Mouse (Mus musculus) stomach, postnatal 0 days (tissue): ENCODE data around the gene Klc1. TPM values are rescaled to one million over a fixed set of nuclear protein-coding genes. Genes with fewer than 3 reads are reported as not detected.
A peak's percentile ranks its signal among the peaks of the same experiment; 100 is the strongest.

Source experiments
- ATAC-seq: fragments of 200-750 bp; cut with Nextera tagmentation; 2 replicates; pipeline ENCODE4 v1.8.0; 2017; ENCODE audit not compliant: low FRiP score, low TSS enrichment
- DNase-seq: peaks from one replicate; pipeline ENCODE4 v3.0.0-alpha.2; 2016; ENCODE audit warnings: low spot score
- H3K27ac ChIP-seq: fragments of 300-500 bp; sonication (generic); replicated peaks from 2 replicates; pipeline ENCODE4 v1.5.1; 2014; ENCODE audit warnings: mild to moderate bottlenecking, control low read depth
- H3K27me3 ChIP-seq: fragments of 300-500 bp; sonication (generic); 2 replicates; pipeline ENCODE4 v1.6.1; 2014; ENCODE audit warnings: low read length; ENCODE audit not compliant: control insufficient read depth, insufficient read depth
- H3K36me3 ChIP-seq: fragments of 300-500 bp; sonication (generic); 2 replicates; pipeline ENCODE4 v1.6.1; 2014; ENCODE audit warnings: low read length, mixed read lengths; ENCODE audit not compliant: control insufficient read depth, insufficient read depth
- H3K4me1 ChIP-seq: fragments of 300-500 bp; sonication (generic); replicated peaks from 2 replicates; pipeline ENCODE4 v1.6.1; 2014; ENCODE audit warnings: antibody characterized with exemption; ENCODE audit not compliant: control insufficient read depth, insufficient read depth
- H3K4me2 ChIP-seq: fragments of 300-500 bp; sonication (generic); replicated peaks from 2 replicates; pipeline ENCODE4 v1.6.1; 2014; ENCODE audit warnings: low read depth, mild to moderate bottlenecking, control low read depth, moderate library complexity
- H3K4me3 ChIP-seq: fragments of 300-500 bp; sonication (generic); 2 replicates; pipeline ENCODE4 v1.5.1; 2014; ENCODE audit warnings: low read depth, low read length, control low read depth
- H3K9ac ChIP-seq: fragments of 300-500 bp; sonication (generic); 2 replicates; pipeline ENCODE4 v1.6.1; 2014; ENCODE audit warnings: mild to moderate bottlenecking, low read length, control low read depth, mixed read lengths
- H3K9me3 ChIP-seq: fragments of 300-500 bp; sonication (generic); 2 replicates; pipeline ENCODE4 v1.6.1; 2016; ENCODE audit warnings: low read length; ENCODE audit not compliant: control insufficient read depth
- CTCF ChIP-seq: IDR thresholded peaks from 2 replicates; pipeline ENCODE4 v1.5.1; 2016; ENCODE audit warnings: antibody characterized with exemption, low read depth, mild to moderate bottlenecking, moderate library complexity
- EP300 ChIP-seq: optimal IDR thresholded peaks from 2 replicates; pipeline ENCODE3; 2016; ENCODE audit warnings: antibody characterized with exemption
- WGBS: fragments of 180-500 bp; shearing (Covaris S2); extraction: QIAGEN DNeasy Blood & Tissue Kit; methylation state at CpG from one replicate; pipeline ENCODE4 v1.1.7; 2014; 5-methylcytosine and 5-hydroxymethylcytosine counted together
- polyA plus RNA-seq: library from polyadenylated mRNA; unstranded; fragments of >200 nt; fragmentation: Nextera tagmentation; extraction: Ambion mirVana; gene quantifications from 2 replicates; pipeline ENCODE4 v1.2.1, GENCODE M21; 2015

Gene Klc1
- polyA plus RNA-seq, 1 experiment from 2014 or later, result 56.7 TPM

DNA sequence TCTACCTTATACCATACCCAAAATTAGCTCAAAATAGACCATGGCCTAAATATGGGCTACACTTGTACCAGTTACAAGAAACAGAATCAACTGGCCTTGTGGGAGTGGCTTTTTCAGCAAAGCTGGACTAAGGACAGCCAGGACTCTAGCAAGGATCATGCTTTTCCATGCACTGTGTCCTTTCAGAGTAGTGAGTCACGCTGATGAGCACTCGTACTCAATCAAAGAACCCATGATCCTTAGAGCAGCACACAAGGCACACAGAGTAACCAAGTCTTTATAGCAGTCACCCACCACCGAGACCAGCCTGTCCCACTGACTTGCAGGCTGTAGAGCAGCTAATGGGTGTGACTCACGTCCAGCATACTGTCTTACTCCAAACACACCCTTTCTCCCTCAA lies 94.9 kb downstream of the Klc1 start:
- H3K4me3 ChIP-seq, result no peak overlapping the region
- peak; percentile 26; the same call in 1 of the 2 replicates for ATAC-seq
- H3K4me1 ChIP-seq, result no peaks in the 10 kb centered on the region
- H3K9me3 ChIP-seq, result no peaks in the 10 kb centered on the region
- H3K27ac ChIP-seq, result no peak overlapping the region
- H3K9ac ChIP-seq, result no peak overlapping the region
- no peak for TF ChIP-seq EP300
- no peak for TF ChIP-seq CTCF
- H3K4me2 ChIP-seq, result no peak overlapping the region
- H3K36me3 ChIP-seq, result peaks cover 3% of the 10 kb centered on the region; the same call in 1 of the 2 replicates
- WGBS, result 44% methylated on average over 4 of the region's 4 CpGs
- DNase-seq, result no peak
- no peaks in the 10 kb centered on the region for H3K27me3 ChIP-seq

DNA sequence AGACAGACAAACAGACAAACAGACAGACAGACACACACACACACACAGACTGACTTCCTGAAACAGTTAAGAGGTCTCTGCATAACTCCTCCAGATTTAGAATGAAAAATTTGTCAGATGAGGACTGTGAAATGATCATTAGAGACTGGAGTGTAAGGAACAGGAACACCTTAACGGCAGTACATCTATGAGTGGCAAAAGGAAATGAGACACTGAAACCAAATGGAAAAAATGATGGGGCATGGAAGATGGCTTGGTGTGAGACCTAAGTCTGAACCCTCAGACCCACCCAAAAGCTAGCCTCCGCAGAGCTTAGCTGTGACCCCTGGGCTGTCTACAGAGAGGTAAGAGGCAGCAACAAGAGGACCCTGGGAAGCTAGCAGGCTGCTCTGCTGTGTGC lies 96.8 kb downstream of the Klc1 start:
- H3K27ac ChIP-seq, result no peak overlapping the region
- 92% methylated on average over 2 of the region's 2 CpGs for WGBS
- no peaks in the 10 kb centered on the region for H3K4me1 ChIP-seq
- H3K9me3 ChIP-seq, result no peaks in the 10 kb centered on the region
- TF ChIP-seq CTCF, result no peak
- no peak for TF ChIP-seq EP300
- H3K9ac ChIP-seq, result no peak overlapping the region
- no peak overlapping the region for H3K4me2 ChIP-seq
- DNase-seq (no peak), ATAC-seq (no peak)
- H3K27me3 ChIP-seq, result no peaks in the 10 kb centered on the region
- no peak overlapping the region for H3K4me3 ChIP-seq
- H3K36me3 ChIP-seq, result peaks cover 3% of the 10 kb centered on the region; the same call in 1 of the 2 replicates

Other genes starting within 250 kb of the Klc1 start
- gene Eif5, start 220.8 kb upstream of the Klc1 start, polyA plus RNA-seq, result 448 and 455 TPM in 2 replicates
- 15.6 and 18.5 TPM in 2 replicates for gene Mark3, start 184.3 kb upstream of the Klc1 start, polyA plus RNA-seq
- 532 and 573 TPM in 2 replicates for gene Ckb, start 86.5 kb upstream of the Klc1 start, polyA plus RNA-seq
- 7.4 and 8.5 TPM in 2 replicates for gene Trmt61a, start 80.7 kb upstream of the Klc1 start, polyA plus RNA-seq
- gene Bag5, start 45.6 kb upstream of the Klc1 start, polyA plus RNA-seq, result 34.9 and 36.9 TPM in 2 replicates
- 41.8 and 42.8 TPM in 2 replicates for gene Apopt1, start 45.6 kb upstream of the Klc1 start, polyA plus RNA-seq
- 1.8 and 3.2 TPM in 2 replicates for gene Xrcc3, start 55.0 kb downstream of the Klc1 start, polyA plus RNA-seq
- gene Zfyve21, start 55.3 kb downstream of the Klc1 start, polyA plus RNA-seq, result 72.0 and 72.4 TPM in 2 replicates
- gene Ppp1r13b, start 149.3 kb downstream of the Klc1 start, polyA plus RNA-seq, result 18.9 and 21.5 TPM in 2 replicates
- 814 and 865 TPM in 2 replicates for gene Atp5mpl, start 208.1 kb downstream of the Klc1 start, polyA plus RNA-seq
- gene Tdrd9, start 212.7 kb downstream of the Klc1 start, polyA plus RNA-seq, result 0.01 TPM in 1 of 2 replicates, not detected in the other
- 0.08 and 0.13 TPM in 2 replicates for gene Rd3l, start 222.5 kb downstream of the Klc1 start, polyA plus RNA-seq